Mouse (Mus musculus) E14TG2a.4 (cell line): Measurements from ENCODE around the gene Sash1.

ENCODE experiments used
- H3K27me3 ChIP-seq: 2 replicates; pipeline ENCODE4 v1.6.1; 2014; ENCODE audit warnings: low read length, control low read depth; ENCODE audit not compliant: insufficient read depth
- H3K36me3 ChIP-seq: 2 replicates; pipeline ENCODE4 v1.6.1; 2014; ENCODE audit warnings: low read length, control low read depth; ENCODE audit not compliant: insufficient read depth
- H3K4me1 ChIP-seq: replicated peaks from 2 replicates; pipeline ENCODE4 v1.6.1; 2014; ENCODE audit warnings: low read depth, low read length, control low read depth
- H3K4me3 ChIP-seq: replicated peaks from 2 replicates; pipeline ENCODE4 v1.5.1; 2014; ENCODE audit warnings: mild to moderate bottlenecking, low read length
- H3K9me3 ChIP-seq: 2 replicates; pipeline ENCODE4 v1.6.1; 2014; ENCODE audit warnings: low read length, control low read depth
- CTCF ChIP-seq: conservative IDR thresholded peaks from 2 replicates; pipeline ENCODE4 v1.5.1; 2014; ENCODE audit warnings: low read length
- NANOG ChIP-seq: IDR thresholded peaks from 2 replicates; pipeline ENCODE4 v1.6.1; 2014; ENCODE audit warnings: borderline replicate concordance, low read length, mixed read lengths
- POU5F1 ChIP-seq: IDR thresholded peaks from 2 replicates; pipeline ENCODE4 v1.6.1; 2014; ENCODE audit warnings: low read length, borderline replicate concordance

Sash1 gene

GRCm38 (mm10) chr10:8682341-8682740, 203.5 kb downstream of the Sash1 start:
- TF ChIP-seq POU5F1 (no peak), CTCF (no peak), NANOG (no peak)
- Histone ChIP-seq H3K9me3 (peaks cover 7% of the 10 kb centered on the region; the same call in 1 of the 2 replicates), H3K27me3 (no peaks in the 10 kb centered on the region), H3K4me1 (no peaks in the 10 kb centered on the region), H3K36me3 (no peaks in the 10 kb centered on the region), H3K4me3 (no peak overlapping the region)

DNA sequence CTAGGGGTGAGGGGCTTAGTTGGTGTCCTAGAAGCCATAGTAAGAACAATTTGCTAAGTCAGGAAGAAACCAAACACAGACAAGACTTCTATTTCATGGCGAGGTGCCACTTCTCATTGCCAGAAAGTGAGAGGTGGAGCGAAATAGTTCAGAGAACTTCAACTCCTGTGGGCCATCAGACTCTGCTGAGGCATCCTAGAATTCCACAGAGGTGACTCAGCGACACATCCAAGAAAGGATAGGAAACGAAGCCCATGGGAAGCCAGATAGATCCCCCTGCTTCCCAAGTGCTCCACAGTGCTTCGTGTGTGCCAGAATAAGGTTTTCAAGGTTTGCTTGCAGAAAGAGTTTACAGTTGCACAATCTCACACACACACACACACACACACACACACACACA, 209.1 kb downstream of the Sash1 start:
- H3K4me3 ChIP-seq, result no peak overlapping the region
- no peaks in the 10 kb centered on the region for H3K9me3 ChIP-seq
- no peaks in the 10 kb centered on the region for H3K4me1 ChIP-seq
- no peak for TF ChIP-seq NANOG
- TF ChIP-seq POU5F1, result no peak
- no peak for TF ChIP-seq CTCF
- H3K27me3 ChIP-seq, result no peaks in the 10 kb centered on the region
- no peaks in the 10 kb centered on the region for H3K36me3 ChIP-seq
